Mouse (Mus musculus) brain, embryonic 14.5 days (tissue): ENCODE measurements around the gene Lrrfip2.

ENCODE experiments used
- CTCF ChIP-seq: fragments of 200-500 bp; IDR thresholded peaks from 2 replicates; pipeline ENCODE4 v1.5.1; 2012; ENCODE audit warnings: inconsistent platforms, mild to moderate bottlenecking, moderate library complexity, borderline replicate concordance; ENCODE audit not compliant: insufficient read depth, insufficient read length; ENCODE audit errors: extremely low read depth
- POLR2A ChIP-seq: fragments of 200-500 bp; IDR thresholded peaks from 2 replicates; pipeline ENCODE4 v1.6.1; 2012; ENCODE audit warnings: mild to moderate bottlenecking, inconsistent platforms, borderline replicate concordance; ENCODE audit not compliant: poor library complexity, insufficient read depth, insufficient read length, severe bottlenecking; ENCODE audit errors: extremely low read depth

DNA sequence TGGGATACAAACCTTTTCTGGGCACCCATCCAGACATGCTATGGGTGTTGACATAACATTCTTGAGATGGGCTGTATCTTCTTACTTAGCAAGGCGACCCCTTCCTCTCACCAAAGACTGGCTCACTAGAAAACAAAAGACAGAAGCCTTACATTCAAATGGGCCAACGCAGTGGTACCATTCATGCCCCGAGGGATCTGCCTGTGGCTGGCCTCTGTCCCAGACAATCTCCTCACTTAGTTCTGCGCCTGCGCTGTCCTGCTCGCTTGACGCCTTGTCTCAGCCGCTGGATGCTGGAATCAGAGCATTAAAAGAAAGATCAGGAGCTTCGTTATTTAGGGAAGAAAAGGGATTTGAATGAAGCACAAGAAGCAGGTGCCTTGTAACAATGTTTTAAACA, 24.7 kb upstream of the Lrrfip2 start:
- TF ChIP-seq CTCF (no peak), POLR2A (no peak)
